Mouse (Mus musculus) lung, postnatal 0 days (tissue): Measurements from ENCODE around the gene Arhgap28. TPM values are rescaled to one million over a fixed set of nuclear protein-coding genes. Genes with fewer than 3 reads are reported as not detected.

Experiments
- ATAC-seq: fragments of 200-750 bp; cut with Nextera tagmentation; 2 replicates; pipeline ENCODE4 v1.8.0; 2017; ENCODE audit warnings: moderate library complexity
- DNase-seq: peaks from one replicate; pipeline ENCODE4 v3.0.0-alpha.2; 2016; ENCODE audit warnings: low spot score
- H3K27ac ChIP-seq: fragments of 300-500 bp; sonication (generic); 2 replicates; pipeline ENCODE4 v1.5.1; 2014; ENCODE audit warnings: antibody characterized with exemption, mild to moderate bottlenecking, low read length, mixed read lengths
- H3K27me3 ChIP-seq: fragments of 300-500 bp; sonication (generic); replicated peaks from 2 replicates; pipeline ENCODE4 v1.6.1; 2014; ENCODE audit warnings: low read length, mixed read lengths; ENCODE audit not compliant: insufficient read depth
- H3K36me3 ChIP-seq: fragments of 300-500 bp; sonication (generic); 2 replicates; pipeline ENCODE4 v1.6.1; 2014; ENCODE audit warnings: low read length, mixed read lengths; ENCODE audit not compliant: insufficient read depth
- H3K4me1 ChIP-seq: fragments of 300-500 bp; sonication (generic); 2 replicates; pipeline ENCODE4 v1.6.1; 2014; ENCODE audit warnings: antibody characterized with exemption, low read depth, low read length, mixed read lengths; ENCODE audit not compliant: insufficient read depth
- H3K4me2 ChIP-seq: fragments of 300-500 bp; sonication (generic); replicated peaks from 2 replicates; pipeline ENCODE4 v1.6.1; 2014; ENCODE audit warnings: low read depth, mild to moderate bottlenecking, low read length, moderate library complexity, mixed read lengths
- H3K4me3 ChIP-seq: fragments of 300-500 bp; sonication (generic); 2 replicates; pipeline ENCODE4 v1.5.1; 2014; ENCODE audit warnings: low read depth, low read length
- H3K9ac ChIP-seq: fragments of 300-500 bp; sonication (generic); replicated peaks from 2 replicates; pipeline ENCODE4 v1.6.1; 2014; ENCODE audit warnings: low read depth, mild to moderate bottlenecking
- H3K9me3 ChIP-seq: fragments of 300-500 bp; sonication (generic); 2 replicates; pipeline ENCODE4 v1.6.1; 2016; ENCODE audit warnings: low read length, mixed read lengths
- CTCF ChIP-seq: IDR thresholded peaks from 2 replicates; pipeline ENCODE4 v1.5.1; 2016; ENCODE audit warnings: antibody characterized with exemption, mild to moderate bottlenecking
- EP300 ChIP-seq: IDR thresholded peaks from 2 replicates; pipeline ENCODE4 v1.6.1; 2016; ENCODE audit warnings: antibody characterized with exemption, mild to moderate bottlenecking, control low read depth
- WGBS: fragments of 180-500 bp; shearing (Covaris S2); extraction: QIAGEN DNeasy Blood & Tissue Kit; methylation state at CpG from one replicate; pipeline ENCODE4 v1.1.7; 2014; 5-methylcytosine and 5-hydroxymethylcytosine counted together
- polyA plus RNA-seq: library from polyadenylated mRNA; unstranded; fragments of >200 nt; fragmentation: Nextera tagmentation; extraction: Ambion mirVana; gene quantifications from 2 replicates; pipeline ENCODE4 v1.2.1, GENCODE M21; 2015

Arhgap28 gene
- polyA plus RNA-seq, 1 experiment from 2014 or later: 13.3 TPM

DNA sequence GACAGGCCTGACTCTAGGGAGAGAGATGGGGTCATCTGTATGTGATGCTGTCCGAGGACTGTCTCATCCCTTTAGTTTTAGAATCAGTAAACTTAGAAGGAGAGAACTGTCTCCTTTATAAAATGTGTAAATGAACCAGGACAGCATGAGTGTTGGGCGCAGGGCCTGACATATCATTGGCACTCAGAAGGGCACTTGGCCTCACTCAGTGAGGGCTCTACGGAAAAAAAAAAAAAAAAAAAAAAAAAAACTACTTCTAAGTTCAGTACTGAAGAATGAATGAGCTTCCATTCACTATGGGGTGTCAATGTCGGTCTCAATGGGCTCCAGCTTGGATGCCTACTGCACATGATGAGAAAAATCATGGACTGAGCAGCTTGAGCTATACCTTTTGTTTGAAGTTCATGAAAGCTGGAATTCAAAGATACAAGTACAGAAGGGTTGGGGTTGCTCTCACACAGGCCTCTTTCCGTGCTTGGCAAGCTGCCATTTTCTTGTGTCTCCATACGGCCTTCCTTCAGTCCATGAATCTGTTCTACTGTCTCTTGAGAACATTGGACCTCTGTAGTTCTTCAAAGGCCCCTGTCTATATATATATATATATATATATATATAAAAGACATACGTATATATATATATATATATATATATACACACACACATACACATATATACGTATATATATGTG lies 36.9 kb downstream of the Arhgap28 start:
- H3K4me1 ChIP-seq: no peaks in the 10 kb centered on the region
- no peaks in the 10 kb centered on the region for H3K9me3 ChIP-seq
- no peak overlapping the region for H3K4me2 ChIP-seq
- no peak overlapping the region for H3K4me3 ChIP-seq
- H3K27me3 ChIP-seq: no peaks in the 10 kb centered on the region
- DNase-seq (no peak), ATAC-seq (no peak)
- WGBS: 46% methylated on average over 8 of the region's 8 CpGs
- H3K27ac ChIP-seq: no peak overlapping the region
- no peaks in the 10 kb centered on the region for H3K36me3 ChIP-seq
- TF ChIP-seq CTCF (no peak), EP300 (no peak)
- H3K9ac ChIP-seq: no peak overlapping the region

DNA sequence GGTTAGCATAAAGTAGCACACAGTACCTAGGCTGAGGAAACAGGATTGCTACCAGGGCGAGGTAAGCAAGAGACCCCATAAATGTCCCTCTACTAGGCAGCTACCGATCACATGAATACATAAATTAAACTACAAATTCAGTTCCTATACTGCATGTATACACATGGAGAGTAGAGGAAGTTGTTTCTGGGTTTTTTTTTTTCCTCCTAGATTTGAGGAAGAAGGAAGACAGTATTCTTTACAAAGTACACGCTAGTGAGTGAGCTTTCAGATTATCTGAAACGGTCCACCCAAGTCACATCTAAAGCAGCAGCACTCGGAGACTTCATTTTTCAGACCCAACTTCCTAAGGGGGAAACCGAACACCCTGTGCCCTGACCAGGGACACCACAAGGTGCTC lies 41.1 kb downstream of the Arhgap28 start:
- H3K9ac ChIP-seq: no peak overlapping the region
- H3K36me3 ChIP-seq: no peaks in the 10 kb centered on the region
- H3K27ac ChIP-seq: no peak overlapping the region
- H3K27me3 ChIP-seq: no peaks in the 10 kb centered on the region
- H3K4me2 ChIP-seq: no peak overlapping the region
- DNase-seq (no peak), ATAC-seq (no peak)
- no peaks in the 10 kb centered on the region for H3K4me1 ChIP-seq
- no peak overlapping the region for H3K4me3 ChIP-seq
- 77% methylated on average over 6 of the region's 6 CpGs for WGBS
- H3K9me3 ChIP-seq: no peaks in the 10 kb centered on the region
- TF ChIP-seq CTCF: no peak
- no peak for TF ChIP-seq EP300

DNA sequence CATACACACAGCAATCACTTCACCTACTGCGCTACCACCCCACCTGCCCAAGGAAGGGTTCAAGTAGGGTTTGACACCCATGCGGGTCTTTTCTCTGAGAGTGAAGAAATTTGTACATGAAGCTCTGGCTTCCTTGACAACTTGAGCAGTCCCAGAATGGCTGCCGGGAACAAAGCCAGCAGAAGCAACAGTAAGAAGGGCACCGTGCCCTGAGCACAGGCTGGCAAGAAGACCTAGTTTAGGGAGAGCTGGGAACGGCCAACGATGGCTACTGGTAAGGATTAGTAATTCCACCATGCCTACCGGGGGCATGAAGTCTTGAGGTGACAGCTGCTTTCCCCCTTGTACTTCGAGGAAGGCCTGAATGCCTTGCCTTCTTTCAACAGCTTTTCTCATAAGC lies 41.9 kb downstream of the Arhgap28 start:
- DNase-seq: no peak
- Histone ChIP-seq H3K27ac (no peak overlapping the region), H3K36me3 (no peaks in the 10 kb centered on the region), H3K27me3 (no peaks in the 10 kb centered on the region), H3K4me1 (no peaks in the 10 kb centered on the region), H3K9me3 (no peaks in the 10 kb centered on the region), H3K4me3 (no peak overlapping the region), H3K4me2 (no peak overlapping the region), H3K9ac (no peak overlapping the region)
- WGBS: 72% methylated on average over 8 of the region's 8 CpGs
- TF ChIP-seq CTCF (no peak), EP300 (no peak)
- ATAC-seq: no peak

DNA sequence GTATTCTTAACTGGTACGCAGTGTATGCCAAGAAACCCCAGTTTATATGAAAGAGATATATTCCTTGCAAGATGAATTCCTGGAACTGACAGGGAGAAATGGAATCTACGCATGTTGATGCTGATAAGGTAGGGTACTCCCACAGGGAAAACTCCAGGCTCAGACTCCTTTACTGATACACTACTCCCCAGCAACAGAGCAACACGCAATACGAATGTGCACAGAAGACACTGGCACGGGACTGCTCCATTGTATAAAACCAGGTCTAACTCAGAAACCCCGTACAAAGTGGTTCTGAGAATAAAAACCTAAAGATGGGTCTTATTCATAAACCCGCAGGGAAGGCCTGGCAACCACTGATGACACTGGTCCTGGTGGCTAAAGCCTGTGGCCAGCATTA lies 45.0 kb downstream of the Arhgap28 start:
- DNase-seq: no peak

DNA sequence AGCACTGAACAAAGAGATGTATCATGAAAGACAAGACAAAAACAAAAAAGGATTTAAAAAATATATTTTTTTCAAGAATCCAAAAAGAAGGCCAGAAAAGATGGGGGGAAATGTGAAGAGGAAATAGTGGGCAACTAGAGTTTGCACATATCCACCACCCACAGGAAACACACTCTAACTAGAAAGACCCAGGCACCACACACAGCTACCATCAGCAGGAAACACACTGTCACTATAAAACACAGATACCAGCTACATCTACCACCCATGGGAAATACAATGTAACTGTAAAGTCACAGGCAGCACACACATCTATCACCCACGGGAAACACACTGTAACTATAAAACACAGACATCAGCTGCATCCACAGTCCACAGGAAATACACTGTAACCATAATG lies 46.3 kb downstream of the Arhgap28 start:
- DNase-seq (no peak), ATAC-seq (no peak)
- peaks cover 22% of the 10 kb centered on the region for H3K4me1 ChIP-seq
- 45% methylated on average over 1 of the region's 1 CpGs for WGBS
- H3K27me3 ChIP-seq: no peaks in the 10 kb centered on the region
- no peaks in the 10 kb centered on the region for H3K9me3 ChIP-seq
- H3K4me2 ChIP-seq: no peak overlapping the region
- no peak overlapping the region for H3K4me3 ChIP-seq
- no peaks in the 10 kb centered on the region for H3K36me3 ChIP-seq
- H3K27ac ChIP-seq: no peak overlapping the region
- no peak for TF ChIP-seq CTCF
- TF ChIP-seq EP300: no peak
- no peak overlapping the region for H3K9ac ChIP-seq

More for the DNA sequence above, 45.0 kb downstream of the Arhgap28 start:
- no peak for ATAC-seq
- Histone ChIP-seq H3K36me3 (no peaks in the 10 kb centered on the region), H3K9me3 (no peaks in the 10 kb centered on the region), H3K27ac (no peak overlapping the region), H3K4me2 (no peak overlapping the region), H3K4me1 (peaks cover 13% of the 10 kb centered on the region), H3K9ac (no peak overlapping the region), H3K27me3 (no peaks in the 10 kb centered on the region), H3K4me3 (no peak overlapping the region)
- 92% methylated on average over 7 of the region's 7 CpGs for WGBS
- TF ChIP-seq CTCF: no peak
- no peak for TF ChIP-seq EP300

DNA sequence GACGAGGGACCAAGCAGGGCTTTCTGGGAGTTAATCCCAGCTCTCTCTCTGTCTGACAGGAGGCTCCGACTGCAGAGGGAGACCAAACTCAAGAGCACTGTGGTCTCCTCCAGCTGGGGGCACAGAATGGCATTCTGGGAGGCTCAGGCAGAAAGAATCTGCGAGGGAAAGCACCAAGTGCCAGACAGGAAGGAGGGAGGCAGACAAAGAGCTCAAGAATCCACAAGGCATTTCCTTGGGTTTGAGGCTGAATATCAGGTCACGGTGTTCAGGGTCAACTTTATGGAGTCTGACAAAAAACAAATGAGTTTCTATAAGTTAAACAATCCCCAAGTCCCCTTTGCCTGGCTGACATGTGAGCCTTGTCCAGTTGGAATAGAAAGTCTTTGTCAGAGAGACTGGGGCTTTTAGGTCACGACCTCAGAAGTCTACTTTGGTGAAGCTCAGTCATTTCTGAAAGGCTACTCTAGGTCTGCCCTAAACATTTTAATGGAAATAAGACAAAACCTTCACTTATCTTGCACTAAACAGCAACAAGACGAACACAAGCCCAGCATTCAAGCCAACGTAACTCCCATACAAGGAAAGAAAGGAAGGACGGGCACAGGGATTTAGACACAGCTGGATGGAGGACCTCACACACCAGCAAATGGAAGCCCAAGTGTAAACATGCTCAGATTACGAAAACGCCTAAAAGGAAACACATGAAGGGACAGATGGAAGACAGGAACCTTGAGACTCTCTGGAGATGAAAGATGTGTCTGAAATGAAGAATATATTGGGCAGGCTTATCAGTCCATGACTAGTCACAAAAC lies 47.8 kb downstream of the Arhgap28 start:
- H3K36me3 ChIP-seq: no peaks in the 10 kb centered on the region
- WGBS: 24% methylated on average over 10 of the region's 10 CpGs
- peaks cover 23% of the 10 kb centered on the region for H3K4me1 ChIP-seq
- peak overlapping the region; percentile 63 for H3K27ac ChIP-seq
- no peak overlapping the region for H3K4me3 ChIP-seq
- no peaks in the 10 kb centered on the region for H3K9me3 ChIP-seq
- H3K9ac ChIP-seq: no peak overlapping the region
- H3K27me3 ChIP-seq: no peaks in the 10 kb centered on the region
- DNase-seq (peak; percentile 38), ATAC-seq (peak; percentile 46)
- H3K4me2 ChIP-seq: no peak overlapping the region
- TF ChIP-seq CTCF: no peak
- 0 out of 2 replicates have a peak, but pooled peaks have one; percentile 11 for TF ChIP-seq EP300
